Mouse (Mus musculus) liver, adult 2 months (tissue): ENCODE data around the gene Nudt1. TPM values are rescaled to one million over a fixed set of nuclear protein-coding genes. Genes with fewer than 3 reads are reported as not detected.
A peak's percentile ranks its signal among the peaks of the same experiment; 100 is the strongest.

Experiments
- DNase-seq: peaks from one replicate; pipeline ENCODE4 v3.0.0-alpha.2; 2011; ENCODE audit warnings: low read depth, low spot score; ENCODE audit errors: extremely low read depth
- H3K27ac ChIP-seq: fragments of 200-500 bp; replicated peaks from 2 replicates; pipeline ENCODE4 v1.5.1; 2012; ENCODE audit warnings: low read depth, mild to moderate bottlenecking, control low read depth, inconsistent platforms, low read length; ENCODE audit not compliant: insufficient read depth
- H3K27me3 ChIP-seq: fragments of 200-500 bp; 2 replicates; pipeline ENCODE4 v1.6.1; 2012; ENCODE audit warnings: mild to moderate bottlenecking, moderate library complexity, low read length, inconsistent platforms; ENCODE audit not compliant: control insufficient read depth, insufficient read depth
- H3K36me3 ChIP-seq: fragments of 200-500 bp; 2 replicates; pipeline ENCODE4 v1.6.1; 2012; ENCODE audit warnings: low read length, inconsistent platforms; ENCODE audit not compliant: control insufficient read depth, insufficient read depth
- H3K4me1 ChIP-seq: fragments of 200-500 bp; 2 replicates; pipeline ENCODE4 v1.6.1; 2011; ENCODE audit warnings: low read length; ENCODE audit not compliant: control insufficient read depth, insufficient read depth
- H3K4me3 ChIP-seq: fragments of 200-500 bp; 2 replicates; pipeline ENCODE4 v1.5.1; 2011; ENCODE audit warnings: low read depth, mild to moderate bottlenecking, control low read depth, low read length, moderate library complexity; ENCODE audit not compliant: insufficient read depth
- H3K79me2 ChIP-seq: fragments of 200-500 bp; 2 replicates; pipeline ENCODE4 v1.6.1; 2012; ENCODE audit warnings: inconsistent platforms, mild to moderate bottlenecking, low read length, moderate library complexity; ENCODE audit not compliant: control insufficient read depth, insufficient read depth
- H3K9ac ChIP-seq: fragments of 200-500 bp; 2 replicates; pipeline ENCODE4 v1.6.1; 2012; ENCODE audit warnings: low read depth, mild to moderate bottlenecking, control low read depth, inconsistent platforms, low read length
- CTCF ChIP-seq: fragments of 200-500 bp; IDR thresholded peaks from 2 replicates; pipeline ENCODE4 v1.5.1; 2011; ENCODE audit warnings: low read depth, low read length, control low read depth
- POLR2A ChIP-seq: fragments of 200-500 bp; IDR thresholded peaks from 2 replicates; pipeline ENCODE4 v1.6.1; 2011; ENCODE audit warnings: low read length, control low read depth; ENCODE audit not compliant: insufficient read depth; ENCODE audit errors: extremely low read depth
- WGBS: fragments of 180-500 bp; shearing (Covaris S2); methylation state at CpG from one replicate; pipeline ENCODE4 v1.1.7; 2018; 5-methylcytosine and 5-hydroxymethylcytosine counted together
- polyA plus RNA-seq: library from polyadenylated mRNA; depleted of rRNA; stranded (reverse); fragments of >200 nt; gene quantifications from 2 replicates; pipeline ENCODE4 v1.2.3, GENCODE M21; 2012
- total RNA-seq: library from RNA; depleted of rRNA; stranded (reverse); fragments of >200 nt; gene quantifications from 2 replicates; pipeline ENCODE4 v1.2.3, GENCODE M21; 2014

The Nudt1 gene
- total and polyA plus RNA-seq, 2 experiments = 15.8 to 25.3 TPM

- Histone ChIP-seq H3K27me3 (no peaks in the 10 kb centered on the region), H3K27ac (no peak overlapping the region), H3K4me1 (no peaks in the 10 kb centered on the region), H3K9ac (no peak overlapping the region), H3K36me3 (peaks cover 1% of the 10 kb centered on the region; the same call in 1 of the 2 replicates), H3K79me2 (no peaks in the 10 kb centered on the region), H3K4me3 (no peak overlapping the region)
- TF ChIP-seq CTCF (no peak), POLR2A (no peak)
- no peak for DNase-seq
- 95% methylated on average over 14 of the region's 14 CpGs for whole genome bisulfite sequencing
These were observed 13.9 kb upstream of the Nudt1 start for GRCm38 (mm10) chr5:140307602-140308001.

GRCm38 (mm10) chr5:140316716-140317115 is 4.7 kb upstream of the Nudt1 start:
- WGBS = 73% methylated on average over 3 of the region's 3 CpGs
- Histone ChIP-seq H3K4me1 (peaks cover 7% of the 10 kb centered on the region; the same call in 1 of the 2 replicates), H3K9ac (no peak overlapping the region), H3K27me3 (no peaks in the 10 kb centered on the region), H3K27ac (no peak overlapping the region), H3K79me2 (peaks cover 10% of the 10 kb centered on the region; the same call in 1 of the 2 replicates), H3K4me3 (no peak overlapping the region), H3K36me3 (peaks cover 3% of the 10 kb centered on the region; the same call in 1 of the 2 replicates)
- no peak for TF ChIP-seq POLR2A
- TF ChIP-seq CTCF = no peak
- no peak for DNase-seq

- peaks cover 10% of the 10 kb centered on the region; the same call in 1 of the 2 replicates for H3K79me2 ChIP-seq
- TF ChIP-seq POLR2A (no peak), CTCF (0 out of 2 replicates have a peak, but pooled peaks have one; percentile 4)
- peak overlapping the region; percentile 74 for H3K9ac ChIP-seq
- H3K4me3 ChIP-seq = peak overlapping the region; percentile 88
- WGBS = under 1% methylated on average over 17 of the region's 17 CpGs
- H3K27ac ChIP-seq = peak overlapping the region; percentile 68
- H3K27me3 ChIP-seq = no peaks in the 10 kb centered on the region
- no peaks in the 10 kb centered on the region for H3K36me3 ChIP-seq
- peak; percentile 56 for DNase-seq
- H3K4me1 ChIP-seq = peaks cover 7% of the 10 kb centered on the region; the same call in 1 of the 2 replicates
These were observed 510 bp downstream of the Nudt1 start for GRCm38 (mm10) chr5:140321756-140322575.

- Histone ChIP-seq H3K79me2 (peaks cover 7% of the 10 kb centered on the region; the same call in 1 of the 2 replicates), H3K36me3 (no peaks in the 10 kb centered on the region), H3K4me3 (no peak overlapping the region), H3K27ac (no peak overlapping the region), H3K4me1 (peaks cover 7% of the 10 kb centered on the region; the same call in 1 of the 2 replicates), H3K9ac (no peak overlapping the region), H3K27me3 (no peaks in the 10 kb centered on the region)
- peak; percentile 30 for DNase-seq
- whole genome bisulfite sequencing = 27% methylated on average over 5 of the region's 5 CpGs
- no peak for TF ChIP-seq POLR2A
- TF ChIP-seq CTCF = no peak
These were observed 2.6 kb downstream of the Nudt1 start for GRCm38 (mm10) chr5:140324058-140324457.

- DNase-seq = peak; percentile 78
- Histone ChIP-seq H3K27me3 (no peaks in the 10 kb centered on the region), H3K79me2 (no peaks in the 10 kb centered on the region), H3K27ac (peak within 1 kb of the TSS; percentile 75), H3K4me1 (peaks cover 6% of the 10 kb centered on the region), H3K9ac (peak within 1 kb of the TSS; percentile 83), H3K4me3 (peak within 1 kb of the TSS; percentile 82), H3K36me3 (no peaks in the 10 kb centered on the region)
- WGBS = under 1% methylated on average over 39 of the region's 39 CpGs
- peak; percentile 97 for TF ChIP-seq CTCF
- TF ChIP-seq POLR2A = peak; percentile 52; the same call in 1 of the 2 replicates
These were observed 10.4 kb downstream of the Nudt1 start, which contains the start of gene Mrm2 for GRCm38 (mm10) chr5:140331615-140332512. Gene Mrm2 (minus strand): TSS chr5:140331898.
